Mouse (Mus musculus): Measurements from ENCODE around the gene Myt1. TPM values are rescaled to one million over a fixed set of nuclear protein-coding genes. Genes with fewer than 3 reads are reported as not detected.

The Myt1 gene
- polyA plus RNA-seq, 1 experiment from 2014 or later: not detected

DNA sequence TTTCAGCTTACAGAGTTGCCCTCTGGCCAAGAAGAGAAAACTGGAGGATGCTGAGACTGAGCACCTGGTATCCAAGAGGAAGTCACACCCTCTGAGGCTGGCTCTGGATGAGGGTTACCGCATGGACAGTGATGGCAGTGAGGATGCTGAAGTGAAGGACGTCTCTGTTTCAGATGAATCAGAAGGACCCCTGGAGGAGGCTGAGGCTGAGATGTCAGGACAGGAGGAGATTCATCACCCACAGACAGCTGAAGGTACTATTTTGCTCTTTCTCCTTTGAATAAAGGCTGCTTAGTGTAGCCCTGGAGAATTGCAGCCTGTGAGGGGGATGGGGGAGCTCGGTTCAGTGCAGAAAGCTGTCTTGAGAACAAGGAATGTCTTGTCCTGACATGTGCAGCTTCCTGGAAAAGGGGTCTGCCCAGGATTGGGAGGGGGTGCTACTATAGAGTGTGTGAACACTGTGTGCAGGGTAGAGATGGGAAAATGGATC is 32.6 kb downstream of the Myt1 start:
- no peak for DNase-seq (ENCODE audit: low spot score)
- TF ChIP-seq CTCF (IDR thresholded peaks at IDR 0.05): no peak
- TF ChIP-seq EP300 (IDR thresholded peaks at IDR 0.05): no peak
- Histone ChIP-seq H3K27me3 (replicated peaks; ENCODE audit: insufficient read depth, low read length) (no peaks in the 10 kb centered on the region), H3K36me3 (ENCODE audit: insufficient read depth, low read length) (no peaks in the 10 kb centered on the region), H3K27ac (ENCODE audit: low read length) (no peak overlapping the region), H3K4me1 (ENCODE audit: insufficient read depth, low read depth, low read length) (no peaks in the 10 kb centered on the region), H3K9ac (replicated peaks; ENCODE audit: low read depth) (no peak overlapping the region), H3K4me2 (replicated peaks; ENCODE audit: low read depth, low read length) (no peak overlapping the region), H3K9me3 (ENCODE audit: low read length) (no peaks in the 10 kb centered on the region), H3K4me3 (ENCODE audit: low read depth, low read length) (no peak overlapping the region)
- 58% methylated on average over 3 of the region's 3 CpGs for WGBS
- ATAC-seq: no peak

GRCm38 (mm10) chr2:181797672-181798071 is 34.5 kb downstream of the Myt1 start:
- no peak overlapping the region for H3K4me2 ChIP-seq (replicated peaks; ENCODE audit: low read depth, low read length)
- WGBS: 69% methylated on average over 8 of the region's 8 CpGs
- TF ChIP-seq EP300 (IDR thresholded peaks at IDR 0.05) (no peak), CTCF (IDR thresholded peaks at IDR 0.05) (no peak)
- no peaks in the 10 kb centered on the region for H3K36me3 ChIP-seq (ENCODE audit: insufficient read depth, low read length)
- DNase-seq (ENCODE audit: low spot score): no peak
- H3K27me3 ChIP-seq (replicated peaks; ENCODE audit: insufficient read depth, low read length): no peaks in the 10 kb centered on the region
- ATAC-seq: no peak
- no peaks in the 10 kb centered on the region for H3K4me1 ChIP-seq (ENCODE audit: insufficient read depth, low read depth, low read length)
- no peaks in the 10 kb centered on the region for H3K9me3 ChIP-seq (ENCODE audit: low read length)
- no peak overlapping the region for H3K4me3 ChIP-seq (ENCODE audit: low read depth, low read length)
- H3K9ac ChIP-seq (replicated peaks; ENCODE audit: low read depth): no peak overlapping the region
- H3K27ac ChIP-seq (ENCODE audit: low read length): no peak overlapping the region

DNA sequence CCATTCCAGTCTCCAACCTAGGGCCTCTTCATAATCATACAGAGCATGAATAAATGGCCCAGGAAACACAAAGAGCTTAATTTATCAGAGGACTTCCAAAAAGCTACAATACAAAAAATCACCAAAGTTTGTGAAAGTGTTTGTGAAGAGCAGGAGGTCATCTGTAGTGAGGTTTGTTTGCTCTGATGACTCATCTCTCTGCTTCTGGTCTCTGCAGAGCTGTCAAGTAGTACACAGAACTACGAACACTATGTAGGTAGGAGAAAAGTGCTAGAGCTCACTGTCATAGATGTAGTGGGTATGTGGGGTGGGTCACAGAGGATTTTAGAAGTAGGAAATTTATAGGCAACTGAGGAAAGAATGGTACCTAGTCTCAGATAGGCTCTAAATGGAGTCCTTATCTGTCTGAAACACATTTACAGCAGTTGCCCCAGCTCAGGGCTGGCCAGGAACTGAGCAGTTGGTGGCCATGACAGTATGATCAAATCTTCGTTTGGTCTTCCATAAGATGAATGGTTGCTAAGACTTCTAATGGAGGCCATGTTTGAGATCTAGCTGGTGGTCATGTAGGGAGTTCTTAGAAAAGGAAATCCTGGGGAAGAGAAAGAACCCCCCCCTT is 66.0 kb downstream of the Myt1 start:
- 44% methylated on average over 2 of the region's 2 CpGs for WGBS
- no peaks in the 10 kb centered on the region for H3K9me3 ChIP-seq (ENCODE audit: low read length)
- H3K36me3 ChIP-seq (ENCODE audit: insufficient read depth, low read length): no peaks in the 10 kb centered on the region
- no peak overlapping the region for H3K4me3 ChIP-seq (ENCODE audit: low read depth, low read length)
- no peaks in the 10 kb centered on the region for H3K4me1 ChIP-seq (ENCODE audit: insufficient read depth, low read depth, low read length)
- H3K4me2 ChIP-seq (replicated peaks; ENCODE audit: low read depth, low read length): no peak overlapping the region
- H3K27me3 ChIP-seq (replicated peaks; ENCODE audit: insufficient read depth, low read length): no peaks in the 10 kb centered on the region
- no peak for DNase-seq (ENCODE audit: low spot score)
- H3K27ac ChIP-seq (ENCODE audit: low read length): no peak overlapping the region
- no peak for ATAC-seq
- no peak overlapping the region for H3K9ac ChIP-seq (replicated peaks; ENCODE audit: low read depth)
- TF ChIP-seq CTCF (IDR thresholded peaks at IDR 0.05): no peak
- no peak for TF ChIP-seq EP300 (IDR thresholded peaks at IDR 0.05)

GRCm38 (mm10) chr2:181832745-181833144 is 69.6 kb downstream of the Myt1 start:
- no peak for TF ChIP-seq CTCF (IDR thresholded peaks at IDR 0.05)
- TF ChIP-seq EP300 (IDR thresholded peaks at IDR 0.05): no peak
- Histone ChIP-seq H3K4me1 (ENCODE audit: insufficient read depth, low read depth, low read length) (peaks cover 4% of the 10 kb centered on the region; the same call in 1 of the 2 replicates), H3K27ac (ENCODE audit: low read length) (no peak overlapping the region), H3K27me3 (replicated peaks; ENCODE audit: insufficient read depth, low read length) (no peaks in the 10 kb centered on the region), H3K9me3 (ENCODE audit: low read length) (no peaks in the 10 kb centered on the region), H3K4me2 (replicated peaks; ENCODE audit: low read depth, low read length) (no peak overlapping the region), H3K9ac (replicated peaks; ENCODE audit: low read depth) (no peak overlapping the region), H3K36me3 (ENCODE audit: insufficient read depth, low read length) (no peaks in the 10 kb centered on the region), H3K4me3 (ENCODE audit: low read depth, low read length) (no peak overlapping the region)
- ATAC-seq: no peak
- no peak for DNase-seq (ENCODE audit: low spot score)
- WGBS: 75% methylated on average over 2 of the region's 2 CpGs

DNA sequence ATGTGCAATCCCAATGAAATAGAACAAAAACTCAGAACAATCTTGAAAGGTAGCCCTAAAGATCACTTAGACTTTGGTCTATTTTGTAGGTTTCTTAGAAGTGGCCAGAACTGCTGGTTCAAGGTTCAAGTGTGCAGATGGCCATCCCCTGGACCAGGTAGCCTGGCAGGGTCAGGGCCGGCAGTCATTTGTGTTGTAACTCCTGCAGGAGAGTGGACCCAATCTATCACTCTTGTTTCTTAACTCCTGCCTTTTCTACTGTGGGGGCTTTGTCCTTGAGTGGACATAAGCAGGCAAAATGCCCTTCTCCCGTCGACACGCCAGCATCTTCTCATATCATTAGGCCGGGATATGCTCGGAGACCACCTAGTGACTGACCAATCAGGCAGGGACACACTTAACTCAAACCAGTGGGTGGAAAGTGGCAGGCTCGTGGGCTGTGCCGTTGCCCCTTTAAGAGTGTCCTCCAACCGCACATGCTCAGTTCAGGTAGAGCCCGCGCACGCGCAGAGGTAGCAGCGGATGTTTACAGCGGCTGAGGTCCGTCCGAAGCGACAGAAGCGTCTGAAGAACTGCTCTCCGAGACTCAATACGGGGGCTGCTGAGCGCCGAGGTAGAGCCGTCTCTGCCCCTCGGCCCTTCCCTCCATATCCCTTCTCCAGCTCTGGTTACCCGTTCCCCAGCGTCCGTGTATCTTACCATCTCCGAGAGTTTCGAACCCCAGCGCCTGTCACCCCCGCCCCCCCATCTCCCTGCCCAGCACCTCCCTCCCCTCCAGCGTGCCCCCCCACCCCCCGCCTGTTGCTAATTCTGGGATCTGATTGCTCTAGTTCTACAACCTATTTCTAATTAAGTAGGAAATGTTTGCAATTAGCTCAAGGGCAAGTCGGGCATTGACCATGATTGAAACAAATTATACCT is 74.5 kb downstream of the Myt1 start, which contains the start of gene Pcmtd2:
TSS of gene Pcmtd2 (plus strand) at position 483 of the 921 bp plus-strand sequence.
- Histone ChIP-seq H3K4me1 (ENCODE audit: insufficient read depth, low read depth, low read length) (peaks cover 9% of the 10 kb centered on the region; the same call in 1 of the 2 replicates), H3K4me3 (ENCODE audit: low read depth, low read length) (peak within 1 kb of the TSS; percentile 75), H3K27ac (ENCODE audit: low read length) (peak within 1 kb of the TSS; percentile 88), H3K36me3 (ENCODE audit: insufficient read depth, low read length) (0 out of 2 replicates have a peak, but pooled peaks cover 3% of the 10 kb centered on the region), H3K27me3 (replicated peaks; ENCODE audit: insufficient read depth, low read length) (no peaks in the 10 kb centered on the region), H3K4me2 (replicated peaks; ENCODE audit: low read depth, low read length) (peak within 1 kb of the TSS; percentile 64), H3K9ac (replicated peaks; ENCODE audit: low read depth) (peak within 1 kb of the TSS; percentile 75), H3K9me3 (ENCODE audit: low read length) (no peaks in the 10 kb centered on the region)
- no peak for TF ChIP-seq EP300 (IDR thresholded peaks at IDR 0.05)
- no peak for TF ChIP-seq CTCF (IDR thresholded peaks at IDR 0.05)
- peak; percentile 98 for DNase-seq (ENCODE audit: low spot score)
- WGBS: 1% methylated on average over 35 of the region's 35 CpGs
- ATAC-seq: peak; percentile 99

DNA sequence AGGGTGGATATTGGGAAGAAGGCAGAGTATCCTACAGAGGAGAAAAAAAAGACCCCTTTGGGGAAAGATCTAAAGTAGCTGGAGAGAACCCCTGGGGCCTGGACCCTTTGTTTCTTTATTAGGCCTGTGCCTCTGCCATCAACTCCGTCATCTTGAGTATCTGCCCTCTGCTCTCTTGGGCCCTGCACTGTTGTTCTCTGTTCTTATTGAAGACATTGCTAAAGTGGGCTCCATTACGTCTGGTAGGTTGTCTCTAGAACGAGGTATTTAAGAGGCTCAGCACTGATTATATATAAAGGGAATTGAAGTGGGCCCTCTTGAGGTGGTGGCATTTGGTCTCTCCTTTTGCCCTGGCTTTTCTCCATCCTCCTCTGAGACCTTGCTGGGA is 75.2 kb downstream of the Myt1 start:
- DNase-seq (ENCODE audit: low spot score): peak; percentile 50

More for the DNA sequence above, 75.2 kb downstream of the Myt1 start:
- Histone ChIP-seq H3K36me3 (ENCODE audit: insufficient read depth, low read length) (0 out of 2 replicates have a peak, but pooled peaks cover 4% of the 10 kb centered on the region), H3K9ac (replicated peaks; ENCODE audit: low read depth) (peak overlapping the region; percentile 75), H3K9me3 (ENCODE audit: low read length) (no peaks in the 10 kb centered on the region), H3K4me3 (ENCODE audit: low read depth, low read length) (peak overlapping the region; percentile 75), H3K4me2 (replicated peaks; ENCODE audit: low read depth, low read length) (peak overlapping the region; percentile 64), H3K4me1 (ENCODE audit: insufficient read depth, low read depth, low read length) (peaks cover 9% of the 10 kb centered on the region; the same call in 1 of the 2 replicates), H3K27me3 (replicated peaks; ENCODE audit: insufficient read depth, low read length) (no peaks in the 10 kb centered on the region), H3K27ac (ENCODE audit: low read length) (peak overlapping the region; percentile 88)
- peak; percentile 10; the same call in 1 of the 2 replicates for ATAC-seq
- no peak for TF ChIP-seq CTCF (IDR thresholded peaks at IDR 0.05)
- WGBS: 0% methylated on average over 3 of the region's 3 CpGs

Data from lung, postnatal 0 days (tissue).